Mouse (Mus musculus) ES-CJ7 (cell line): Measurements from ENCODE around the gene Lrmp.
"Not testable (repeated sequence)": the region's sequence is repeated elsewhere in the genome, so short reads cannot be mapped to it uniquely, and the experiment has no call there.

Source experiments
- DNase-seq: peaks from one replicate; pipeline ENCODE4 v3.0.0; 2011; ENCODE audit warnings: low read depth, low spot score

Lrmp gene

DNA sequence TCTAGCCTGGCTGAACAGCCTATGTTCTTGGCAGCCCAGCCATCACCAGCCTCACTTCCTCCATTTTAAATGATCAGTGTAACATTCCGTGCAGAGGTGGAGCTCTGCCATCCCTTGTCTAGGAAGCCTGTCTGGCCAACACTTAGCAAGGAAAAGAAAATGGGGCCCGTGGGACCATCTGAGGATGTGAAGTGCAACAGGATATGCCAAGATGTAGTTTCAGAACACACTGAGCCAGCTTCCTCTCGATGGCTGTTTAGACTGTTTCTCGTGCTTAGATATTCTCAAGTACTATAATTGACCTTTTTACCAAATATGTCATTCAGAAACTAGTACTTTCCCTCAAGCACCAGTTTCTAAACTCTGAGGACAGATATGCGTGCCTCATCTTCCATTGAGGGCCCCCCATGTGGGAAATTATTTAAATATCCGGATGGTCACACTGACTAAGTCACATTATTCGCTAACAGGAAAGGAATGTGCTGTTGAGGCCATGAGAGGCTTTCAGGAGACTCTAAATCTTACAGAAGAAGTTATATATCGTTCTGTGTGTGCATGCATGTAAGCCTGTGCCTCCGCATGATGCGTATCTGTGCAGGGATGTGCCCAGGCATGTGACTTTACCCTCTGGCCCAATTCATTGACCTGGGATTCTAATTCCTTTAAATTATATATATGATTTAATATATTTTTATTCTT is 11.1 kb upstream of the Lrmp start:
- DNase-seq: no peak

DNA sequence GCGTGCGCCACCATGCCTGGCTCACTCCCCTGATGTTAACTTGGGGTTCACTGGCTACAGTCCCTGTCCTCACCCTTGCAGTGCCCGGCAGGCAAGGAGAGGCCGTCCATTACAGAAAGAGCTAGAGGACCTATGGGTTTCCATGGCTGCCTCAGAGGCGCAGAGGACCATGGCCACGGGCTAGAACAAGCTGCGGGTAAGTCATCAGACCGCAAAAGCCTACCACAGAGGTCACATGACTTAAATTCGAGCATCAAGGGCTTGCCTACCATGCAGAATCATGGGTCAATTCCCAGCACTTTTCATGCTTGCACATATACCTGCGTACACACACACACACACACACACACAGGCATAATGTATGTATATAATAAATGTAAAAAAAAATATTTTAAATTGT is 10.0 kb upstream of the Lrmp start:
- DNase-seq: no peak

DNA sequence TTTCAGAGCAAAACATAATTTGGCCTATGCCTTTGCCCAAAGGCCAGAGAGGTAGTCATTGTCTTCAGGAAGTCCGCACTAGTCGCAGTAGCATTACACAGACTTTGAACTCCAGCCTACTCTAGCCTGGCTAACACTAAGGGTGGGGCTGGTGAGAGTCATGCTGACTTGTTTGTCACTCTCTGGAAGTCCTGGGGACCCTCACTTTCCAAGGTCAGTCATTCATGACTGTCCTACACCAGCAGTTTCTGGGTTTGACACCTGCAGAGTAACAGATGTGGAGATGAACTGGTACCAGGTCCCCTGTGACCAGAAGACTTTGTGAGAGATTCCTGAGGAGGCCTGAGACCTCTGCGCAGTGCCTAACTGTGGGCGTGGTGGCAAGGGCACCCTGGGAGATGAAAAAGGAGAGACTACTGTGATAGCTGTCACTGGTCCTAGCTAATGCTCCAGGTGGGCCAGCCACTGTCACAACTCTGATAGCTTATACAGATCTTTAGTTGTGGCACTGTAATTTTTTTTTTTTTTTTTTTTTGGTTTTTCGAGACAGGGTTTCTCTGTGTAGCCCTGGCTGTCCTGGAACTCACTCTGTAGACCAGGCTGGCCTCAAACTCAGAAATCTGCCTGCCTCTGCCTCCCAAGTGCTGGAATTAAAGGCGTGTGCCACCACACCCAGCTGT is 9.2 kb upstream of the Lrmp start:
- DNase-seq: peak; percentile 57

DNA sequence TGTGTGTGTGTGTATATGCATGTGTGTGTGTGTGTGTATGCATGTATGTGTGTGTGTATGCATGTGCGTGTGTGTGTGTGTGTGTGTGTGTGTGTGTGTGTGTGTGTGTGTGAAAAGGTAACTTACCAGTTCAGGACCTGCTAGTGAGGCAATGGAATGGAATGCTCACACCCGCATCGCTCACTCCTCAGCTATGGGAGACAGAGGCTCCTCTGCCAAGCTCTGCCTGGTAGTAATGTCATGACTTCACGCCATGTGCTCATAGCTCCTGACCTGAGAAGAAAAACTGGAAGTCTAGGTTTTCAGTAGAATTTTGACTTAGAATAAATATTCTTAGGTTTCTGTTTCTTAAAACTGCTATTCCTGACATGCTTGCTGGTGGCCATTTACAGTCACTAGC is 4.7 kb upstream of the Lrmp start:
- no peak for DNase-seq

DNA sequence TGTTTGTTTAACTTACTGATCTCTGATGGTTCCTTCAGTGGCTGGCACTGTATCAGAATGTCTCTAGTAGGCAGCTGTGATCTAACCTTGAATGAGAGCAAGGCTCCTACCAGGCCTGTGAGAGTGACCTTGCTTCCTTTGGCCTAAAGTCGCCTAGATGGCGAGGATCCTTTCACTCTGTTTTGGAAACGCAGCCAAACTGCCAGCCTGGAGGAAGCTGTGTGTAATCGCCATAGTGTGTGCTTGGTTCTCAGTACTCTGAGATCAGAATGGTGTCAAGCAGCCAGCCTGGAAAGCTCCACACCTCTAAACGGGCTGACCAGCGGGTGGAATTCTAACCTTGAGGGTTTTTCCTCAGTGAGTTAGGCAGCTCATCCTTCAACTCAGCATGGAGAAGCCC is 2.6 kb upstream of the Lrmp start:
- no peak for DNase-seq

DNA sequence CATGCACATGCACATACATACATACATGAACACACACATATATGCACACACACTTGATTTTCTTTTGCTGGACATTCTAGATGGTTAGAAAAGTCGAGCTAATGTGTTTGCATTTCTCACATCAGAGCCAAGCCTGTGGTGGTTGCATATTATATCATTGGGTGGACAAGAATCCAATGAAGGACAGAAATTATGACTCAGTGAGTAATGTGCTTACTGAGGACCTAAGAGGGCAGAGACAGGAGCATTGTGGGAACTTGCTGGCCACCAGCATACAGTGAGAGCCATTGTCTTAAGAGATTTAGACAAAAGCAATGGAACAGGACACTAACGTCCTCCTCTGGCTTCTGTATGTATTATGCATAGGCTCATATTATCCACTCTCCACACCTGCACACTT is 892 bp upstream of the Lrmp start:
- no peak for DNase-seq

DNA sequence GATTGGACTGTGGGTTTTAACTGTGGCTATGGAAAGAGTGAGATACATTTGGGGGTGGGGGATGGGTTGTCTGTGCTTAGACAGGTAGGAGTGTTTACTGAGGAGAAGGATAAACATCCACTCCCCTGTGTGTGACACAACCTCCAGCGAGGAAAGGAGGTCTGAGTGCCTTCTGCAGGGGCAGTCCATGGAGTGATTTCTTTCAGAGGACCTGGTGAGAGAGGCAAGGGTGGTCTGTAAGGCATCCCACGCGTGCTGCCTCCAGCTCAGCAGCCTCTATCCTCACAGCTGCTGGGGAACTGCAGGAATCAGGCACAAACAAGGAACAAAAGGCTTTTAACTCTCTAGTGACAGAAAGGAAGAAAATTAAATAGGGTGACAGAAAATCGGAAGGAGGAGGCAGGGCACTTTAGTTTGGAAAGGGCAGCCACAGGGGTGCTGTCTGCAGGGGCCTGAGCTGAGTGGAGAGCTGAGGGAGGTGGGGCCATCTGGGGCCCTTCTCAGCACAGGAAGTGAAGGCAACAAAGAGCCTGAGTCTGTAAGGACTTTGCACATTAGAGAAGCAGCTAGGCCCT is 732 bp downstream of the Lrmp start:
- peak; percentile 59 for DNase-seq

DNA sequence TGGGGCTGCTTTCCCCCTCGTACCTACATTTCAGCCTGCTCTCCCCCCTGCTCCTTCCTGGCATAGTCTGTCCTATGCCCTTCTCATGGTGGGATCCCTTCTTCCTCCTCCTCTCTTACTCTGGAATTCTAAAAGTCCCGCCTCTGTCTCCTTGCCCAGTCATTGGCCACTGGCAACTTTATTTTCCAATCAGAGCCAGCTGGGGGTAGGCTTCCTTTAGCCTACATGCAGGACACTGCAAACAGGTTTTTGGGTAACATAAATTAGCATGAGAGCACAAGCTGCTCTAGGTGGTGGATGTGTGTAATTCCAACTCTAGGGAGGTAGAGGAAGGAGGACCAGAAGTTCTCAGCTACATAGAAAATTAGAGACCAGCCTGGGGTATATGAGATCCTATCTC is 4.6 kb downstream of the Lrmp start:
- DNase-seq: peak; percentile 83

DNA sequence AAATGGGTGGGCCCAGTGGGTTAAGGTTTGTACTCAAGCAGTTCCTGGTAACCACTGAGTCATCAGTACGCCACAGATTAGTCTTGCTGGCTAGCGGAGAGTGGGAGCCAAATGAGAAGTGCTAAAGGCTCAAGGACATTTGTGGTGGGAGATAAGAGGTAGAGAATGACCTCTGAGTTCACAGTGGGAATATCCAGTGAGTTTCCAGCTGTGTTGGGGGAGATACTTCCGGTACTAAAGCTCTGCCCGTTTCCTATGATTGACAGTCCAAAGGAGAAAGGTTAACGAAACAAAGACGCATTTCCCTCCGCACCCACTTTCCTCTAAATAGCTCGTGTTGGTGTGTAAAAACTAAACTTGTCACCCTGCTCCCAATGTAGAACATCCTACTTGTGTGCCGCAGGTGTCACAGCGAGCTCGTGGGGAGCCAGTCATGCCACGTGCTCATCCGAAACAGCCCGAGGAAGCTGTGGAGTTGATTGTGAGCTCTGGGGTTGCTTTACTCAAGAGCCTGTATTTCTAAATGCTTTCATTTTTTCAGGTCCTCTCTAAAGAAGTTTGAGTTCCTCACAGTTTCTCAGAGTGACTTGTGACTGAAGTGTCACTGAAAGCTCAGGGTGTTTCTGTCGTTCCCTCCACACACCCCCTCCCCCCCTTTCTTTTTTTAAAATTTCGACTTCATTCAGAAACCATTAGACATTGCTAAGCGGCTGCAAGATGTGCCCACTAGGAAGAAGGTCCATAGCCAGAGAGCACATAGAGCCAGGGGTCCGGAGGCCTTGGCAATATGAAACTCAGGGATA is 5.5 kb downstream of the Lrmp start:
- peak; percentile 91 for DNase-seq

DNA sequence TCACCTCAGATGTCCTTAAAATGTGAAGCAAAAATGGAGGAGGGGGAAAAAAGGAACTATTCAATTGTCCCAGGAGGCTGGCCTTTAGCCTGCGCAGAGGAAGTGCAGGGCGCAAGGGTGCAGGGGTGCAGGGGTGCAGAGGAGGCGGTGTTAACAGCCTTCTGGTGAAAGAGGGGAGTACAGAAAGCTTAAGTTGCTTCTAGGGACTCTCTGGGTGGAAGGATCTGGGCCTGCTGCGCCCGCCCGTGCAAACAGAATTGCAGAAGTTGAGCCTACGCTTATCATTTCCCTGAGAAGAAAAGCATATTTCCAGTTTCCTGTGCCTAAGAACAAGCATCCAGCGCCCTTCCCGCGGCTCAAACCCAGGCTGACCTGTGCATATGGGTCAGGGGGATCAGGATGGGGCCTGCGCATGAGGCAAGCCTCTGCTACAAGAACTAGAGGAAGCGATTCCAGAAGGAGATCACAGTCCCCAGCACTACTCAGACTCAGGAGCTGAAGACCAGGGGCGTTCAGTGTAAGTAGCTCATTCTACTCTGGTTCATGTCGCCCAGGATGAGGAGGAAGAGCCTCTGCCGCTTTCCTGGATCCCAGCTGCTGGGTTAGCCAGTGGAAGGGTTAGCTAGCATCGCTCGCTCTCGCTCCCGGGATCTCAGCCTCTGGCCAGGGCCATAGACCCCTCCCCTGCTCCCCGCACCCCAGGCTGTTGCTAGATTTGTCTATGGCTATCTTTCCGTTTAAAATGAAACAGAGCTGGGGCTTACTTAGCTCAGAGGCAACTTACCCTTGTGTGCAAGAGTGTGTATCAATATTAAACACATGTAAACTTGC is 6.4 kb downstream of the Lrmp start:
- DNase-seq: peak; percentile 55

DNA sequence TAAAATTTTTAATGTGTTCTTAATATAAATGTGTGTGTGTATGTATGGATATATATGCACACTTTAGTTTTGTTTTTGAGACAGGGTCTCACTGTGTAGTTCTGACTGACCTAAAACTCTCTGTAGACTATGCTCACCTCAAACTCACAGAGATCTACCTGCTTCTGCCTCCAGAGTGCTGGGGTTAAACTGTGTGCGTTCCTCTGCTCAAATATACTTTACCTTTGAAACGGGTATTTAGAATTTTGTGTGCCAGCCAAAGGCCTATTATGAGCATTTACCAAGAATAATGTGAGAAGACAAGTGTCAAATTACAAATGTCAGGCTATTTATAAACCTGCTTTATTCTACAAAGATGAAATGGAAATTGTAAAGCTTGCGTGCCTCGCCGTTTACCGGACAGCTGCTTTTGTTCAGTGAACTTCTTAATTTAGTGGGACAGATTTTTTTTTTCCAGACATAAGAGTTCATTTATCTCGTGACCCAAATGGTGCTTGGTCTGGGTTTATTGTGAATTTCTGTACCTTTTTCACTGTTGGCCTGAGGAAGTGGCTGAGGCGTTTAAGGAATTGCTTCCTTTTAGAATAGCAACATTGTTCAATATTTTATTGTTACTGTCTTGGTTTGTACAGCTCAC is 7.1 kb downstream of the Lrmp start:
- DNase-seq: no peak

DNA sequence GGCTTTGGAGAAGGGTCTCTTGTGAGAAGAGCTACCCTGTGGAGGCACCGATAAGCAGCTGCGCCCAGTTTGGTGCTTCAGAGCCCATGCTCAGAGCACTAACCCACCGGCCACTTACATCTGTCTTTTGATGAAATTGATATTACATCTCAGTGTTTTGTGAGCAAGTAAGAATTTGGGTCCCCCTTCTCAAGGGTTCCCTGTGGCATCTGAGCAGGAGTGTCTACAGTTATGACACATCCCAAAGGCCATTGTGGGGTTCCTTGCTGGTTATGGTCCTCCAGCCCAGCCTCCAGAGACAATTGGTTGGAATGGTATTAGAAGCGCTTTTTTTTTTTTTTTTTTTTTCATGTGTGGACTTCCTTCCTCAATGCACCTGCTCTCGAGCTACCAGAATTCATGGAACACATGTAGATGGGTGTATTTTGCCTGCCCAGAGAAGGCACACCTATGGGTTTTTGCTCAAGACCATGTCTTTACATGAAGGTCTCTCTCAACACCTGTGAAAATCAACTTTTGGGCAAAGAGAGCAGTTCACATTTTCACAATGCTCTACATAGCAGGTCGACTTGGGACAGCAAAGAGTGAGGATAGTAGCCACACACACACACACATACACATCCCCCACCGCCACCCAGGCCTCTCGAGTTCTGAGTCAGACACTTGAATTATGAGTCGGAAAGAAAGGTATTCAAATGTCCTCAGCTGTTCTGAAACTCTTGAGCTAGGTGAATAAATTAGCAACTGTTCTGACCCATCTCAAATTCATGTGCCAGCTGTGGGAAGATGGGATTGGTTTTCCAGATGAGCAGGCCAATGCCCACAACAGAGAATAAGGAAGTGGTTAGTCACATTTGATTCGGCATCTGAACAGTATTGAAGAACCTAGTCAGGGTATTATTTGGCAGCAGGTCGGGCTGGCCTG is 7.9 kb downstream of the Lrmp start:
- DNase-seq: no peak

DNA sequence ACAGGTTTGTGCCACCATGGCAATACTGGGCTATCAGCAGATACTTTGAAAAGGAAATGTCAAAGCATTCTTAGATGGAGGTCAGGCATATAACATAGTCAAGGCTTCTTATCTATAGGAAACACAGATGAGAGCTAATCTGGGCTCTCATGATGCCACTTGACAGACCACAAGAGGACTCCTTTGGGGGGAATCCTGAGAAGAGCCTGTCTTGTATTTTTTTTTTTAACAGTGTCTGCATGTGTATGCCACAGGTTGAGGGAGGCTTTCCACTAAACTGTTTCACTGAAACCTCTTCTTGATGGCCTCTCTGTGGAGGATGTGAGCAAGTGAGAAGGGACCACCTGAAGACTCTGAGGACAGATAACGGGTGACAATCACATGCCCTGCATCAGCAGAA is 9.2 kb downstream of the Lrmp start:
- DNase-seq: no peak

DNA sequence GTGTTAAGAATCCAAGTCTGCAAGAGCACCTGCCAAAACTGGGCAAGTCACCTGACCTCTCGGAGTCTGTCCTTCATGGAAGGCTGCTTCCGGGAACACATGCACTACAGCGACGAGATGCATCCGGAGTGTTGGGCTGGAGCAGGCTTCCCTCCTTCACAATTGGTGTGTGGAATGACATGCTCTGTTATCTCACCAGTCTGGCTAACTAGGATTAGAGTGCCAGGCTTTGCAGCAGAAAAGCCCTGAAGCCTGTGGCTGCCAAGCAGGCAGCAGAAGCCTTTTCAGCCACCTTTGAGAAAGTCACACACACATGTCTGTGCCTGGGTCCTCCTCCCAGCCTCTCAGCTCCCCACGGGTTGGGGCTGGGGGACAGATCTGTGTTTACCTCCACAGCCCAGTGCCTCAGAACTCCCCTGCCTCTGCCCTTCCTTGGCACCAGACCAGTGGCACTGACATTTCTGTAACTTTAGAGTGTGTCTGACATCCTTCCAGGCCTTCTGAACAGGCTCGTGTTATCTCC is 10.2 kb downstream of the Lrmp start:
- no peak for DNase-seq

DNA sequence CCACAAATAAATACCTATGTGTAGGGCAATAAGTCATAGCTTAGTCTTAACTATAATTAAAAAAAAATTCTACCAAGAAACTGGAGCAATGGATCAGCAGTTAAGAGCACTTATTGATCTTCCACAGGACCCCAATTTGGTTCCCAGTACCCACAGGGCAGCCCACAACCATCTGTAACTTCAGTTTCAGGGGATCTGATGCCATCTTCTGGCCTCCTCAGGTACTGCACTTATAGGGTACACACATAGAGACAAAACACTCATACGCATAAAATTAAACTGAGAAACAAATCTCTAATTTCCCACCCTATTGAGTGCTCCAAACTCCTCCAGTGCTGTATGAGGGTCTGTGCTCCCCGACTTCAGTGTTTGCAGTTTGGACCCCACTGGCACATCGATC is 12.2 kb downstream of the Lrmp start:
- DNase-seq: peak; percentile 33

DNA sequence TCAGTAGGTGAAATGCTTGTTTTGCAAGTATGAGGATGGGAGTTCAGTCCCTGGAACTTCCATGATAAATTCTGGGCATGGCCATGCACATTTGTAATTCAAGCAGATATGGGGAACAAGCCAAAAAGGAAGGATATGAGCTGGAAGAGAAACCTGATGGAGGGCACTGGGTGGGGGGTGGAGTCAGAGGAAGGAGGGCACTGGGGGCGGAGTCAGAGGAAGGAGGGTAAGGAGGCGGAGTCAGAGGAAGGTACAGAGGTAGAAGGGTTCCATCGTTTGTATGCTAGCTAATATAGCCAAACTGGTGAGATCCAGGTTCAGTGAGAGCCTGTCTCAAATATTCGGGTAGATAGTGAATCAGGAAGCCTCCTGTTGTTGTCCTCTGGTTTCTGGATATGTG is 14.1 kb downstream of the Lrmp start:
- peak; percentile 41 for DNase-seq

DNA sequence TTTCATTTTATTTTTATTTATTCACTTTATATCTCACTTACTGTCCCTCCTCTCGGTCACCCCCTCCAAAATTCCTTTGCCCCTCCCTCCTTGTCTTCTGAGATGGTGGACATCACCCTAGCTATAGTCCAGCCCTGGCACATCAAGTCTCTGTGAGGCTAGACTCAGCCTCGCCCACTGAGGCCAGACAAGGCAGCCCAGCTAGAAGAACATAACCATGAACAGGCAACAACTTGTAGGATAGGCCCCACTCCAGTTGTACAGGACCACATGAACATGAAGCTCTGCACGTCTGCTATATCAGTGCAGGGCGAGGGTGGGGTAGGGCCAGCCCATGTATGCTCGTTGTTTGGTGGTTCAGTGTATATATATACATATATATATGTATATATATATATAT is 16.5 kb downstream of the Lrmp start:
- DNase-seq: no peak

DNA sequence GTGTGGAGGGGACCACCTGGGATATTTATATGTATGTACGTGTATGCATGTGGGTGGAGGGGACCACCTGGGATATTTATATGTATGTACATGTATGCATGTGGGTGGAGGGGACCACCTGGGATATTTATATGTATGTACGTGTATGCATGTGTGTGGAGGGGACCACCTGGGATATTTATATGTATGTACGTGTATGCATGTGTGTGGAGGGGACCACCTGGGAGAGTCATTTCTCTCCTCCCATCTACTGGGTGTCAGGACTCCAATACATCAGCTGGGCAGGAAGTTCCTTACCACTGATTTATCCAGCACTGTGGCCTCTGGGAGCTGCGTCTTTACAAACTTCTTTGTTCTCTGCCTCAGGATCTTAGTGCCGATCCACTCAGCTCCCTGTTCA is 17.5 kb downstream of the Lrmp start:
- not testable (repeated sequence) for DNase-seq

DNA sequence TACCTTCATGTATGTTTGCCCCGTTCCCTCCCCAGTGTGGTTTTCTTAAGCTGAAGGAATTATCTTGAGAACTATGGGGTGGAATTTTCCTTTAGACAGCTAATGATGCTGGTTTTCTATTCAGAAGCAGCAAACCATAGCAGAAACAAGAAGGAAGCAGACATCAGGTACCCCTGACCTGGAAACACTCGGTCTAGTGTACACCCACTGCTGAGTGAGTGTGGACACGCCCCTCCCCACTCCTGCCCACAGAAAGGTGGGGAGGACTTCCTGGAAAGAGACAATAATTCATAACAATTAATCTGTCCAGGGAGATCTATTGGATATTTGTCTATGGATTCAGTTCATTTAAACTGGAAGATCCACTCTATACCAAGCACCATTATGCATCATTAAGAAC is 19.8 kb downstream of the Lrmp start:
- DNase-seq: no peak

DNA sequence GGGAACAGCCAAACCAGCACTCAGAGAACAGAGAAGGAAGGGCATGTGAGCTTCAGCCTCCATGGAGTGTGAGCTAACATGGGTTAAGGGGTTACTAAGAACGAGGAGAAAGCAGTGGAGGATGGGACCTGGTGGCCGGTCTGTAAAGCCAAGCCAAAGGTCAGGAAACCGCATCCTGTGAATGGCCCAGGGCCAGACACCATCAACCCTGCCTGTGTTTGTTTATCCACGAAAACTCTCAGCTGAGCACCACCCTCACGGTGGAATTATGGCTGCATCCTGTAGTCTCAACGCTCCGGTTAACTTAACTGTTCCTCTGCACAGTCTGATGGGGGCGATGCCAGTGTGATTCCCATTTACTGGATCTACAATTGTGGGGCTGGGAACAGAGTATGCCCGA is 20.4 kb downstream of the Lrmp start:
- DNase-seq: no peak
